Mouse (Mus musculus) cerebellum, adult 9-10 months (tissue): ENCODE data around the gene Atp5k.

Experiments used
- DNase-seq: peaks from one replicate; pipeline ENCODE4 v3.0.0; 2022

The Atp5k gene

GRCm38 (mm10) chr5:108433804-108434587 is at the start of gene Atp5k:
Atp5k (minus strand) TSS chr5:108434448.
- DNase-seq: peak; percentile 96

GRCm38 (mm10) chr5:108483006-108483405 is 48.8 kb upstream of the Atp5k start:
- no peak for DNase-seq

DNA sequence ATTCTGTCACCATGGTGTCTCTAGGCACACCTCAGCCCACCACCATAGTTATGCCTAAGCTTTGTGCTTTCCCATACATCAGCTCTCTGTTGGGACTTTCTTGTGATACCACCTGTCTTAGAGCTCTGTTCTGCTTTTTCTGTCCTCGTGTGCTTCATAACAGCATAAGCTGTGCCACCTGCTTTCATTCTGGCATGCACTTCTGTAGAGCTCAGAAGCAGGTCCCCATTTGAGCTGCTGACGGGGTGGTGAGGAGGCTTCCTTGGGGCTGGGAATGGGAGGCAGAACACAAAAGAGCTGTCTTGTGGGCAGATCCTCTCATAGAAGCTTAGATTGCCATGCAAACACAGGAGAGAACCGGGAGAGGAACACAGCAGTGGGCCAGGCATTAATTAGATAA is 41.7 kb upstream of the Atp5k start:
- no peak for DNase-seq

DNA sequence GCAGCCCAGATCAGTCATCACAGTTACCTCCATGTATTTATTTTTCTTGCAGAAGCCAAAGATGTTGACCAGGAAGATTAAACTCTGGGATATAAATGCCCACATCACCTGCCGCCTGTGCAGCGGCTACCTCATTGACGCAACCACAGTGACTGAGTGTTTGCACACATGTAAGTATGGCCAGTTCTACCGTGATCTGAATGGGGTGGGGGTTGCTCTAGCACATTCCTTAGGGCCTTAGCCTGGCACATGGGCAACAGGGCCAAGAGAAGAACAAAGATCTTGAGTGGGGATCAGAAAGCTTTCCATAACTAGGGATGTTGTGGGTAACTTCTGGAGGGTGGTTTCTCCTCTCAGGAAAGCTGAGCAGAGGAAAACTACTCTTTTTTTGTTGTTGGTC is 39.5 kb upstream of the Atp5k start:
- DNase-seq: no peak

GRCm38 (mm10) chr5:108469617-108470016 is 35.4 kb upstream of the Atp5k start:
- no peak for DNase-seq

DNA sequence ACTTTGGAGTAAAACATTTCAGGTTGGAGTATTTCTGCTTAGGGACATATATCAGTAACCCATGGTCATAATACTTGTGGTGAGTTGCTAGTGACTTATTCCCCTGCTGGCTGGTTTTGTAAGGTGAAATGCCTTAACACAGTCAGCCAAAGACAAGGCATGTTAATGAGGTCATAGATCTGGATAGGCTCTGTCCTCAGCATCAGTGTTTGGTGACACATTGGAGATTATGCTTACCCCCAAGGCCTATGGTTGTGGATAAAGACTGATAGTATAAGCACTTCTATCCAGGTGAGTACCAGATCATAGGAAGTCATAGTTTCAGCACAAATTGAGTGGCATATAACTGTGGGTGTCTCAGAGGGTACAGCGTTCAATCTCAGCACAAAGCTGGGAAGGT is 32.4 kb upstream of the Atp5k start:
- no peak for DNase-seq

GRCm38 (mm10) chr5:108465131-108465891 is 31.1 kb upstream of the Atp5k start:
- no peak for DNase-seq

GRCm38 (mm10) chr5:108462446-108462845 is 28.2 kb upstream of the Atp5k start:
- no peak for DNase-seq

DNA sequence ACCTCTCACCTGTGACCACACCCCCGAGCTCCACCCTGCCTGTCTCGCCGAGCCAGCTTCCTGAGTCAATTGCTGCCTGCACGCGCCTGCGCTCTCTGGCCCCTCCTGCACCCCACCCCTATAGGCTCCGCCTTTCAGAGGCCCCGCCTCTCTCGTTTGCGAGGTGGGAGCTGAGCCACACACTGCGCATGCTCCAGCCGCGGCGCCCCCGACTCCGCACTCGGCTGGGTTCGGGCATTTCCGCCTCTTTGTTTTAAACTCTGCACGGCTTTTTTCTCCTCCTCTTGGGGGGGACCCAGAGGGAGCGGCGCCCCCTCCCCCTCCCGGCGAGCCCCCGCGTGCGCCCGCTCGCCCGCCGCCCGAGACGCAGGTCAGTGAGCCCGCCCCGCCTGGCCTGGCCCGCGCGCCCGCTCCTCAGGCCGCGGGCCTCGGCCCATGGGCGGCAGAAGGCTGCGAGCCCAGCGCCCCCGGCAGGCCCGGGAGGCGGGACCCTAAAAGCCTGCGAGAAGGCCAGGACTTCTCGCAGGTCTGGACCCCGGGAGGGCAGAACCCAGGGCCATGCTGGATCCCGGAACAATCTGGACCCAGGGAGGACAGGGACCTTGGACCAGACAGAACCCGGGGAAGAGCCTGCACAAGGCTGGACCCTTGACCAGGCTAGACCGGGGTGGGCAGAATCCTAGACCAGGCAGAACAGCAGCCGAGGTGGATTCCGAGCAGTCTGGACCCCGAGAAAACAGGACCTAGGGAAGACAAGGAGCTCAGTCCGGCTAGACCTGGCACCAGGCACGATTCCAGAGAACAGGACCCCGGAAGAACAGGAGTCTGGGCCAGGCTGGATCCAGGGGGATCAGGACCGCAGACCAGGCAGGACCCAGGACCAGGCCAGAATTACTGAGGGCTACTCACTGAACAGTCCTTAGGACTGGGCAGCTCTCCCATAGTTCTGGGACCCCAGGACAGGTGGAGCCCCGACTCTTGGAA is 27.1 kb upstream of the Atp5k start, which contains the start of gene Pcgf3:
Gene Pcgf3 (plus strand): TSS at position 151 of the 984 bp plus-strand sequence.
- DNase-seq: peak; percentile 99

DNA sequence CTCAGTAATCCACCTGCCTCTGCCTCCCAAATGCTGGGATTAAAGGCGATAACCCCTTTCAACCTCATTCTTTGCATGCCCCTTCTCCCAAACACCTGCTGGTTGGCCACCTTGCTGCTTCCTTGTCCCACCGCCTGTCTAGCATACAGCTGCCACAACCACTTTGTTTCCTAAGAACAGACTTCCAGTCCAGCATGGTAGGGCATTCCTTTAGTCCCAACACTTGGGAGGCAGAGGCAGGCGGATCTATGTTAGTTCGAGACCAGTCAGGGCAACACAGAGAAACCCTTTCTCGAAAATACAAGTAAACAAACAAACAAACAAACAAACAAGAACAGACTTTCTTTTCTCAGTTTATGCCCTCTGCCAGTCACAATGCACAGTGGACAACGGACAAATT is 26.2 kb upstream of the Atp5k start:
- no peak for DNase-seq

- DNase-seq: no peak
Observed at GRCm38 (mm10) chr5:108458706-108459105, 24.5 kb upstream of the Atp5k start.

GRCm38 (mm10) chr5:108454094-108454493 is 19.8 kb upstream of the Atp5k start:
- no peak for DNase-seq

DNA sequence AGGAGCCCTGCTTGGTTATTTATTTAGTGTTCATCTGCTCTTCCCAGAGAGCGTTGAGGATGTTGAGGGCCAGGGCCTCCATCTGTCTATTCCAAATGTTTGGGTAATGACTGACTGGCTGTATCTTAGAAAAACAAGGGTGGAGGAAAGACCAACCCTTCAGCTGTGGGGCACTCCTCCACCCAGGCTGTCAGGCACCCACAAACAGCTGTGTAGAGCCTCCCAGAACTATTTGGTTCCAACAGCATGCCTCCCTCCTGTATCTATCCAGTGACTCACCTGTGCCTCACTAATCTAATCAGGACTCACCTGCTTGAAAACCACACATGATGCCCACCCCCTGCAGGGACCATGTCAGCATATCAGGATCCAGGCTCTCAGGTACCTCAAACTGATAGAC is 18.2 kb upstream of the Atp5k start:
- no peak for DNase-seq

DNA sequence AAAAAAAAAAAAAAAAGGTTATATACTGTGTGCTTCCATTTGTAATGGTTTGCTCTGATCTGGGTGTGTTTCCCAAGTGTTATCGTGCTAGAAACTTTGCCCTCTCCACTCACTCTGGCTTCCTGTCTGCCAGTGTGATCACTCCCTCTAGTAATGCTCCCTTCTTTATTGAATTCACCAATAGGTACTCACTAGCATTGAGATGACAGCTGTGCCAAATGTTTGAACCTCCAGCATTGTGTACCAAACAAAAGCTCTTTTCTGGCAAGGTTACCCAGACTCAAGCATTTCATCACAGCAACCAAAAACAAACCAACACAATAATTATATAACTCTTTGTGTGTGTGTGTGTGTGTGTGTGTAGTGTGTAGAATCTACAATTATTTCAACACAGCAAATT is 17.4 kb upstream of the Atp5k start:
- no peak for DNase-seq

- DNase-seq: no peak
Observed at GRCm38 (mm10) chr5:108450837-108451540, 16.7 kb upstream of the Atp5k start.

- DNase-seq: no peak
Observed at GRCm38 (mm10) chr5:108448785-108449668, 14.8 kb upstream of the Atp5k start, which contains the start of gene Mfsd7a. Mfsd7a (minus strand) TSS chr5:108448891.

DNA sequence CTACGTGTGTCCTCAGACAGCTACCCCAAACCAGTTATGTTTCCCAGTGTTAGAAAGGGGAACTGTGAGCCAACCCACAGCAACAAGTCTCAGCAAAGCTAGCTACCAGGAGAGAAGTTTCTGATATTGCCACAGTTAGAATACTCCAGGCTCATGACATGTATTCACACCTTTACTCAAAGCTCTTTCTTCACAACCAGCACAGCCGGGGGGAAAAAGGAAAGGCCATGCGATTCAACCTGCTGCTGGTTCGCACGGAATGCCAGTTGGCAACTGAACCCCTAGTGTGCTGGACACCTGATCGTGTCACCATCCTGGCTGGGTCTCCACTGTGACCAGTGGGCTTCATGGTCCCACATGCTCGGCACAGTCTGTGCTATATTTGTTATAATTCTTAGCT is 13.6 kb upstream of the Atp5k start:
- no peak for DNase-seq

DNA sequence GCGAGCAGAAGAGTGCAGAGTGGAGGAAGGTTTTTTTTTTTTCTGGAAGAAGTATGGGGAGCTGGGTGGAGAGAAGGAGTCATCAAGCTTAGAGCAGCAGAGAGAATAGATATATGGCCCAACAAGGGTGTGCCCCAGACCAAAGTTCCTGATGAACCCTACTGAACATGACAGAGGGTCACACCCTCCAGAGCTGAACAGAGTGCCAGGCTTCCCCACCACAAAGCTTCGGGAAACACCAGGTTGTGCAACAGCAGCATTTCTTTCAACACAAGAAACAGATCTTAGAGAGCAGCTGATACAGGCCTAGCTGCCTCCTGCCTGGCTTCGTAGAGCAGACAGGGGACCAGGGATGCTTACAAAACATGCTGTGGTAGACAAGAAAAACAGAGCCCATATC is 12.7 kb upstream of the Atp5k start:
- no peak for DNase-seq

- no peak for DNase-seq
Observed at GRCm38 (mm10) chr5:108436101-108436500, 1.9 kb upstream of the Atp5k start.

GRCm38 (mm10) chr5:108431196-108431595 is 3.1 kb downstream of the Atp5k start:
- DNase-seq: no peak

DNA sequence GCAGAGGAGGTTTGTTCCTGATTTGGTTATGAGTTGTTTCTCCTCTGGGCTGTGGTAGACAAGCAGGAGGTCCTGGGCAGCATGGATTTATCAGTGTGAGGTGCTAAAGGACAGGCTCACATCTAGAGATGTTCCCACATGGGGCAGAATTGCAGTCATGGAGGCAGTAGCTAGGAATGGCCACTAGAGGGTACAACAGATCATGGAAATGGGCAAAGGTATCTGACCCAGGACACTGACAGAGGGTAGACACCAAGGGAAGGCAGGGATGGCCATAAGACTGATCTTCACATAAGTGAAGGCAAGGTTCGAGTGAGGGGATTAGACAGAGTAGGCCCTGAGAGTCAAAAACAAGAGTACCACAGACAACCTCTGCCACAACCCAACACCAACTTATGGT is 7.1 kb downstream of the Atp5k start:
- peak; percentile 80 for DNase-seq
